Mouse (Mus musculus) adrenal gland, postnatal 4 days (tissue): ENCODE data around the gene Ddx18. TPM values are rescaled to one million over a fixed set of nuclear protein-coding genes. Genes with fewer than 3 reads are reported as not detected.

ENCODE experiments used
- DNase-seq, 2 experiments: peaks; one replicate each; pipeline ENCODE4 v3.0.0; 2021 to 2022; ENCODE audit warnings: low spot score in 2 of 2, mixed read lengths in 2 of 2
- total RNA-seq, 2 experiments: library from RNA; stranded (reverse); gene quantifications; 2 replicates each; pipeline ENCODE4 v1.2.3; 2021

The Ddx18 gene
- total RNA-seq, 2 experiments from 2014 or later, result 43.3 to 46.9 TPM

DNA sequence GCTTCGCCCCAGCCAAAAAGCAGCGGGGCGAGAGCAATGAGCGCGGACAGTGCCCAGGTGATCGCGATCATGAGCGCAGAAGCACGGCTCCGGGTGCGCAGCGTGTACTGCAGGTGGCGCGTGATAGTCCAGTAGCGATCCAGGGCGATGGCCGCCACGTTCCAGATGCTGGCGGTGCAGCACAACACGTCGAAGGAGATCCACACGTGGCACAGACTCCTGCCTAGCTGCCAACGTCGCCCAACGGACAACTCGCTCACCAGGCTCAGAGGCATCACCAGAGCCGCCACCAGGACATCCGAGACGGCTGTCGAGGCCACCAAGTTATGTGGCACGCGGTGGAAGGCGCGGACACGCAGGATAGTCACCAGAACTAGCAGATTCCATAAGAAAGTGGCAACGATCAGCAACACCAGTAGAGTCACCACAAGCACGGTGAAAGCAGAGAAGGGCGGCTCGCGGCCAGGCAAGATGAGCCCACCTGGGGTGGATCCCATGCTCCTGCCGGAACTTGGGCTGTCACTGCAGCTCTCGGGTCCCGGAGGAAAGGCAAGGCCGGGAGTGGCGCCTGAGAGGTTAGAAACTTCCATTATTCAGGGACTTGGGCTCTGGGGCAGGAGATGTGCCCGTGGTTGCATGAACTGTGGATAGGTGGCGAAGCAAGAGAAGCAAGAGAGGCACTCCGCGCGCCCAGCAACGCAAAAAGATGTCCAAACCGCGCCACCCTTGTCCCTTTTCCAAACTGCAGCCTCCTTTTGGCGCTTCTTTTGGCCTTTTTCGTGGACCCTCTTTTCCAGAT lies 40.0 kb downstream of the Ddx18 start:
- DNase-seq, result no peak

DNA sequence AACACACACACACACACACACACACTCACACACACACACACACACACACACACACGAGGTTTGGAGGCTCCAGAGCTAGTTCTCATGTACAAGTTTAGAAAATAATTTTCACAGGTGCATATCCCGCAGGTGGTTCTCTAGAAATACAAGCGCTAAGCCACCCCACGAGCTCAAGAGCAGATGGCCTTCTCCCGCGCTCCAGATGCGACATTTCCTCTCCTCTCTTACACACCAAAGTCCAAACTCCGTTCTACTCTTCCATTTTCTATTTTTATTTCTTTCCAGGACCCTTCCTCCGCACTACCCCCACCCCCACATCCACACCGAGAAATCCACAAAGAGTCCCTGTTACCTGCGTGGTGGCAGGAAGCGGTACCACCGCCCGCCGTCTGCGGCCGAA lies 40.7 kb downstream of the Ddx18 start:
- no peak for DNase-seq

DNA sequence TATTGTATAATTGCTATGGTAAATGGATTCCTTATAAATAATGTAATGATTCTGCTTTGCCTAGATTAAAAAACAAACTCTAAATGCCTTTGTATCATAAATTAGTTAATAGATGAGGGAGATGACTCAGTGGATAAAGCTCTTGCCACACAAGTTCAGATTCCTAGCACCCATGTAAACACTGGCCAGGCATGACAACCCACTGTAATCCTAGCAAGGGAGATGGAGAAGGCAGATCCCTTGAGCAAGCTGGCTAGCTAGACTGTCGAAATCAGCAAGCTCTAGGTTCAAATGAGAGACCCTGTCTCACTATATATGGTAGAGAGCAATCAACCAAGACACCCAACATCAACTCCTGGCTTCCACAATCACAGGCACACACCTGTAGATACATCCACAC lies 49.2 kb downstream of the Ddx18 start:
- DNase-seq, result no peak

DNA sequence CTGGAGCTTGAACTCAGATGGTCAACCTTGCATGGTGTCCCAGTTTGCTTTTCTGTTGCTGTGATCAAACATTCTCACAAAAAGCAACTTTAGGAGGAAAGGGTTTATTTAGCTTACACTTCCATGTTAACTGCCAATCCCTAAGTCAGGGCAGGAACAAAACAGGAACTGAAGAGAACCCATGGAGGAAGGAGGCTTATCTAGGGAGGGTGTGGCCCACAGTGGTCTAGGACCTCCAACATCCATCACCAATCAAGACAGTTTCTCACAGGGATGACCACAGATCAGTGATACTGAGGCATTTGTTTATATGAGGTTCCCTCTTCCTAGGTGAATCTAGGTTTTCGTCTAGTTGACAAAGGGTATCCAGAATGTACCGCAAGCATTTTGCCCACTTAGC lies 55.8 kb downstream of the Ddx18 start:
- DNase-seq, result no peak

DNA sequence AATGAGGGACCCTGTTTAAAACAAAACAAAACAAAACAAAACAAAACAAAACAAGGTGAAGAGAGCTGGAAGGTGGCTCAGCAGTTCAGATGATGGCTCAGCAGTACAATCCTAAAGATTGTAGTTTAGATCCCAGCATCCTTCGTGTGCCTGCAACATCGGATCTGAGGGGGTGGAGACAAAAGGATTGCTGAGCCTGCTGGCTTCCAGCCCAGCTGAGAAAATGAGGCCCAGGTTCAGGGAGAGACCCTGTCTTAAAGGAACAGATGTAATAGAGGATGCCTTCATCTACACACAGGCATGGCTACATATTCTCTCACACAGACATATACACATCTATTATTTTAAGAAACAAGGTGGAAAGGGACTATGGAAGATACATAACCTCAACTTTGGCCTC lies 56.6 kb downstream of the Ddx18 start:
- DNase-seq, result no peak

DNA sequence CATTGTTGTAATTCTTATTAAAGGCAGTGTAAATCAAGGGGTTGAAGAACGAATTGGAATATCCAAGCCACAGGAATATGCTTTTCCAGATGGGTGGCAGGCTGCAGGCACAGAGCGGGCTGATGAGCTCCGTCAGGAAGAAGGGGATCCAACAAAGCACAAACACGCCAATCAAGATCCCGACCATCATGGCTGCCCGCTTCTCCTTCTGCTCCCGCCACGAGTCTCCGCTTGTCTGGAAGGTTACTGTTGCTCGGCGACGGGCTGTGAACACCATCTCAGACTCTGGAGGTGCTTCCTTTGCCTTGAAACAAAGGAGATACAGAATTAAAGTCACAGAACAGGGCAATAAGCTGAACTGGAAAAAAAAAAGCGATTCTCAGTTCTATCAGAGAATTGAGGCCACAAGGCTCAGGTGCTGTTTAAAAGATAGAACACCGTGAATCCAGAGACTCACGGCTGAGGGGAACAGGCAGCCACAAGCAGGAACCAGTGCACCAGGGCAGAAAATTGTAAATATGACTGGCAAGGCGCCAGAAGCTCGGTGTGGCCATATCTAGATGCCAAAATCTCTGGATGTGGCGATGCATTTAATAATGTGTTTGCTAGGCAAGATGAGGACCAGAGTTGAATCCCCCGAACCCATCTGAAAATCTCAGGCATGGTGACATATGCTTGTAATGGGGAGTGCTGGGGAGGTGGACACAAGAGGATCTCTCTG lies 57.2 kb downstream of the Ddx18 start:
- DNase-seq, result no peak

DNA sequence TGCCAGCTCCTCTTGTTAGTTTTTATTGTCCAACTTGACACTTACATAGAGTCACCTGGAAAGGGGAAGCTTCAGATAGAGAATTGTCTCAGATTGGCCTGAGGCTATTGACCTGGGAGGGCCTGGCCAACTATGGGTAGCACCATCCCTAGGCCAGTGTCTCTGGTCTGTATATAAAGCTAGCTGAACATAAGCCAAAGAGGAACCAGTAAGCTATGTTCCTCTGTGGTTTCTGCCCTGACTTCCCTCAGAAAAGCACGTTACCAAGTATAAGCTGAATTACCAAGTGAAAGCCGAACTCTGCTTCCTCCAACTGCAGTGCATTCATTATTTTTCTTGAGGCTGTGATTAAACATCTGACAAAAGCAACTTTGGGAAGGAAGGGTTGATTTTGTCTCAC lies 59.1 kb downstream of the Ddx18 start:
- DNase-seq, result no peak

Other genes starting within 250 kb of the Ddx18 start
- gene Insig2, start 235.4 kb downstream of the Ddx18 start, total RNA-seq, result 10 to 100 TPM; 48.6 TPM
- 10 to 100 TPM; 22.9 to 24.5 TPM for gene Ccdc93, start 136.9 kb downstream of the Ddx18 start, total RNA-seq
- gene Htr5b, start 39.5 kb downstream of the Ddx18 start, total RNA-seq, result not detected